Mouse (Mus musculus) neural tube, embryonic 11.5 days (tissue): Measurements from ENCODE around the gene Ctdnep1. TPM values are rescaled to one million over a fixed set of nuclear protein-coding genes. Genes with fewer than 3 reads are reported as not detected.

Experiments
- ATAC-seq: fragments of 200-750 bp; cut with Nextera tagmentation; 2 replicates; pipeline ENCODE4 v1.8.0; 2017; ENCODE audit warnings: moderate number of reproducible peaks, mild to moderate bottlenecking, moderate TSS enrichment, moderate library complexity; ENCODE audit not compliant: insufficient read depth, low FRiP score, low TSS enrichment
- DNase-seq: peaks from one replicate; pipeline ENCODE4 v3.0.0-alpha.2; 2015; ENCODE audit warnings: low spot score
- H3K27ac ChIP-seq: fragments of 300-500 bp; sonication (generic); 2 replicates; pipeline ENCODE4 v1.5.1; 2014; ENCODE audit warnings: low read depth, mild to moderate bottlenecking, low read length
- H3K27me3 ChIP-seq: fragments of 300-500 bp; sonication (generic); 2 replicates; pipeline ENCODE4 v1.6.1; 2014; ENCODE audit warnings: mild to moderate bottlenecking, low read length, mixed read lengths; ENCODE audit not compliant: control insufficient read depth, insufficient read depth
- H3K36me3 ChIP-seq: fragments of 300-500 bp; sonication (generic); 2 replicates; pipeline ENCODE4 v1.6.1; 2014; ENCODE audit warnings: mild to moderate bottlenecking, low read length, moderate library complexity, mixed read lengths; ENCODE audit not compliant: control insufficient read depth, insufficient read depth
- H3K4me1 ChIP-seq: fragments of 300-500 bp; sonication (generic); 2 replicates; pipeline ENCODE4 v1.6.1; 2014; ENCODE audit warnings: low read length, mixed read lengths; ENCODE audit not compliant: control insufficient read depth, insufficient read depth
- H3K4me2 ChIP-seq: fragments of 300-500 bp; sonication (generic); 2 replicates; pipeline ENCODE4 v1.6.1; 2014; ENCODE audit warnings: low read depth, mild to moderate bottlenecking, moderate library complexity
- H3K4me3 ChIP-seq: fragments of 300-500 bp; sonication (generic); 2 replicates; pipeline ENCODE4 v1.5.1; 2014; ENCODE audit warnings: low read depth, low read length
- H3K9ac ChIP-seq: fragments of 300-500 bp; sonication (generic); 2 replicates; pipeline ENCODE4 v1.6.1; 2014; ENCODE audit warnings: mild to moderate bottlenecking, low read length
- H3K9me3 ChIP-seq: fragments of 300-500 bp; sonication (generic); 2 replicates; pipeline ENCODE4 v1.6.1; 2016; ENCODE audit warnings: low read length; ENCODE audit not compliant: control insufficient read depth
- WGBS: fragments of 180-500 bp; shearing (Covaris S2); extraction: QIAGEN DNeasy Blood & Tissue Kit; methylation state at CpG from one replicate; pipeline ENCODE4 v1.1.7; 2014; 5-methylcytosine and 5-hydroxymethylcytosine counted together
- polyA plus RNA-seq: library from polyadenylated mRNA; unstranded; fragments of >200 nt; fragmentation: Nextera tagmentation; extraction: Ambion mirVana; gene quantifications from 2 replicates; pipeline ENCODE4 v1.2.1, GENCODE M21; 2014

Gene Ctdnep1
- polyA plus RNA-seq, result 21.5 and 23.3 TPM in 2 replicates

- Histone ChIP-seq H3K27ac (peak within 1 kb of the TSS; percentile 97), H3K27me3 (no peaks in the 10 kb centered on the region), H3K36me3 (peaks cover 12% of the 10 kb centered on the region), H3K9ac (peak within 1 kb of the TSS; percentile 90), H3K4me3 (peak within 1 kb of the TSS; percentile 86), H3K9me3 (no peaks in the 10 kb centered on the region), H3K4me2 (peak within 1 kb of the TSS; percentile 84), H3K4me1 (peaks cover 8% of the 10 kb centered on the region)
- WGBS, result under 1% methylated on average over 33 of the region's 43 CpGs
- ATAC-seq (peak; percentile 65), DNase-seq (no peak)
Measured at GRCm38 (mm10) chr11:69981141-69981762, at the start of gene Ctdnep1. Gene Ctdnep1 (plus strand): TSS chr11:69981156.

GRCm38 (mm10) chr11:69931769-69932168 is 49.2 kb upstream of the Ctdnep1 start:
- Histone ChIP-seq H3K9me3 (no peaks in the 10 kb centered on the region), H3K4me3 (no peak overlapping the region), H3K36me3 (no peaks in the 10 kb centered on the region), H3K27ac (no peak overlapping the region), H3K27me3 (peaks cover 13% of the 10 kb centered on the region), H3K4me1 (peaks cover 10% of the 10 kb centered on the region; the same call in 1 of the 2 replicates), H3K9ac (no peak overlapping the region), H3K4me2 (no peak overlapping the region)
- no peak for ATAC-seq
- DNase-seq, result no peak
- WGBS, result 74% methylated on average over 8 of the region's 8 CpGs

- Histone ChIP-seq H3K4me3 (no peak overlapping the region), H3K4me2 (no peak overlapping the region), H3K27me3 (peaks cover 18% of the 10 kb centered on the region), H3K27ac (no peak overlapping the region), H3K9me3 (no peaks in the 10 kb centered on the region), H3K36me3 (no peaks in the 10 kb centered on the region), H3K4me1 (peaks cover 12% of the 10 kb centered on the region; the same call in 1 of the 2 replicates), H3K9ac (no peak overlapping the region)
- WGBS, result 43% methylated on average over 3 of the region's 3 CpGs
- DNase-seq, result peak; percentile 7
- no peak for ATAC-seq
Measured at GRCm38 (mm10) chr11:69932254-69932653, 48.7 kb upstream of the Ctdnep1 start.

GRCm38 (mm10) chr11:69933066-69933465 is 47.9 kb upstream of the Ctdnep1 start:
- H3K4me3 ChIP-seq, result no peak overlapping the region
- WGBS, result 79% methylated on average over 4 of the region's 4 CpGs
- no peak overlapping the region for H3K4me2 ChIP-seq
- H3K27me3 ChIP-seq, result peaks cover 26% of the 10 kb centered on the region
- DNase-seq, result no peak
- ATAC-seq, result no peak
- no peak overlapping the region for H3K27ac ChIP-seq
- no peaks in the 10 kb centered on the region for H3K9me3 ChIP-seq
- H3K9ac ChIP-seq, result no peak overlapping the region
- no peaks in the 10 kb centered on the region for H3K36me3 ChIP-seq
- H3K4me1 ChIP-seq, result peaks cover 12% of the 10 kb centered on the region; the same call in 1 of the 2 replicates

GRCm38 (mm10) chr11:69934169-69934568 is 46.8 kb upstream of the Ctdnep1 start:
- Histone ChIP-seq H3K4me1 (peaks cover 12% of the 10 kb centered on the region; the same call in 1 of the 2 replicates), H3K27ac (no peak overlapping the region), H3K36me3 (no peaks in the 10 kb centered on the region), H3K27me3 (peaks cover 32% of the 10 kb centered on the region), H3K4me2 (peak overlapping the region; percentile 27; the same call in 1 of the 2 replicates), H3K9ac (no peak overlapping the region), H3K4me3 (no peak overlapping the region), H3K9me3 (no peaks in the 10 kb centered on the region)
- DNase-seq (peak; percentile 93), ATAC-seq (peak; percentile 39; the same call in 1 of the 2 replicates)
- WGBS, result under 1% methylated on average over 18 of the region's 18 CpGs

GRCm38 (mm10) chr11:69934681-69935080 is 46.3 kb upstream of the Ctdnep1 start:
- H3K4me3 ChIP-seq, result no peak overlapping the region
- DNase-seq (no peak), ATAC-seq (no peak)
- H3K27me3 ChIP-seq, result peaks cover 32% of the 10 kb centered on the region
- 20% methylated on average over 6 of the region's 6 CpGs for WGBS
- peaks cover 12% of the 10 kb centered on the region; the same call in 1 of the 2 replicates for H3K4me1 ChIP-seq
- no peaks in the 10 kb centered on the region for H3K36me3 ChIP-seq
- peak overlapping the region; percentile 42; the same call in 1 of the 2 replicates for H3K9ac ChIP-seq
- no peaks in the 10 kb centered on the region for H3K9me3 ChIP-seq
- H3K4me2 ChIP-seq, result peak overlapping the region; percentile 99; the same call in 1 of the 2 replicates
- no peak overlapping the region for H3K27ac ChIP-seq

GRCm38 (mm10) chr11:69935137-69935879 is 45.6 kb upstream of the Ctdnep1 start, which contains the start of gene Ybx2:
Gene Ybx2 (plus strand): TSS chr11:69935796.
- peak within 1 kb of the TSS; percentile 99 for H3K4me2 ChIP-seq
- peaks cover 32% of the 10 kb centered on the region for H3K27me3 ChIP-seq
- peak; percentile 91 for DNase-seq
- H3K4me1 ChIP-seq, result peaks cover 12% of the 10 kb centered on the region; the same call in 1 of the 2 replicates
- no peaks in the 10 kb centered on the region for H3K36me3 ChIP-seq
- peak within 1 kb of the TSS; percentile 47 for H3K9ac ChIP-seq
- H3K4me3 ChIP-seq, result peak within 1 kb of the TSS; percentile 55
- peak; percentile 89 for ATAC-seq
- H3K9me3 ChIP-seq, result no peaks in the 10 kb centered on the region
- 2% methylated on average over 30 of the region's 62 CpGs for WGBS
- H3K27ac ChIP-seq, result no peak within 1 kb of the TSS

- ATAC-seq (no peak), DNase-seq (no peak)
- Histone ChIP-seq H3K4me1 (peaks cover 12% of the 10 kb centered on the region; the same call in 1 of the 2 replicates), H3K4me2 (peak overlapping the region; percentile 99), H3K9ac (peak overlapping the region; percentile 47), H3K36me3 (no peaks in the 10 kb centered on the region), H3K27ac (no peak overlapping the region), H3K4me3 (peak overlapping the region; percentile 55), H3K9me3 (no peaks in the 10 kb centered on the region), H3K27me3 (peaks cover 32% of the 10 kb centered on the region)
- WGBS, result 2% methylated on average over 26 of the region's 30 CpGs
Measured at GRCm38 (mm10) chr11:69936156-69936555, 44.8 kb upstream of the Ctdnep1 start.
